Mouse (Mus musculus) cortical plate, adult 2 months (tissue): Measurements from ENCODE around the gene Dclk1.

Experiments
- CTCF ChIP-seq: fragments of 200-500 bp; IDR thresholded peaks from 2 replicates; pipeline ENCODE4 v1.5.1; 2011; ENCODE audit warnings: mild to moderate bottlenecking, control low read depth, low read length; ENCODE audit not compliant: insufficient read depth; ENCODE audit errors: extremely low read depth
- POLR2A ChIP-seq: fragments of 200-500 bp; IDR thresholded peaks from 2 replicates; pipeline ENCODE4 v1.6.1; 2011; ENCODE audit warnings: mild to moderate bottlenecking, low read length, control low read depth; ENCODE audit not compliant: insufficient read depth; ENCODE audit errors: extremely low read depth

GRCm38 (mm10) chr3:55489231-55489990 lies 247.2 kb downstream of the Dclk1 start:
- TF ChIP-seq CTCF (no peak), POLR2A (no peak)
